In genomic region chr8:83895894-83896293, GRCm38 (mm10) we compare ENCODE assay signal across 9 mouse cellular contexts. TPM values are rescaled to one million over a fixed set of nuclear protein-coding genes. Genes with fewer than 3 reads are reported as not detected.
A peak's percentile ranks its signal among the peaks of the same experiment; 100 is the strongest.
DNase-seq lines count a peak whose midpoint lies in the region; ATAC-seq and TF ChIP-seq lines count a peak whose summit lies in the region.
"Had no signal": no experiment of that assay in that cellular context is flagged by ENCODE, and none has a peak within 500 bp of the region (broad histone marks: within the 10 kb centered on the region; RNA-seq: fewer than 3 reads in every experiment).

No protein-coding gene starts in this region.

- no peak for ATAC-seq in liver, embryonic 14.5 days (ENCODE audit: insufficient read depth)
- ATAC-seq in stomach, postnatal 0 days (ENCODE audit: low FRiP score, low TSS enrichment), result no peak

- H3K36me3 ChIP-seq in liver, embryonic 14.5 days (replicated peaks; ENCODE audit: control insufficient read depth, insufficient read depth, low read depth), result no peaks in the 10 kb centered on the region
- H3K36me3 ChIP-seq in stomach, postnatal 0 days (ENCODE audit: control insufficient read depth, insufficient read depth, low read length), result no peaks in the 10 kb centered on the region
- H3K36me3 ChIP-seq: liver, embryonic 13.5 days had no signal

- no peak for TF ChIP-seq EP300 in liver, embryonic 14.5 days (IDR thresholded peaks at IDR 0.05; ENCODE audit: low read depth)
- TF ChIP-seq EP300 in stomach, postnatal 0 days (optimal IDR thresholded peaks at IDR 0.05), result no peak

- 7% methylated on average over 5 of the region's 5 CpGs for WGBS in liver, embryonic 14.5 days (ENCODE audit: insufficient replicate concordance)
- 11% methylated on average over 5 of the region's 5 CpGs for WGBS in stomach, postnatal 0 days

- H3K4me2 ChIP-seq in liver, embryonic 14.5 days (ENCODE audit: low read depth), result no peak overlapping the region
- H3K4me2 ChIP-seq in stomach, postnatal 0 days (replicated peaks; ENCODE audit: low read depth), result no peak overlapping the region
- H3K4me2 ChIP-seq: liver, embryonic 13.5 days had no signal

- H3K4me1 ChIP-seq in liver, embryonic 14.5 days (replicated peaks; ENCODE audit: control insufficient read depth in 2 of 2, insufficient read depth in 2 of 2, low read length in 1 of 2), result peaks cover 0 to 4% of the 10 kb centered on the region in 2 experiments; a peak in 1 of 4 replicates
- no peaks in the 10 kb centered on the region for H3K4me1 ChIP-seq in stomach, postnatal 0 days (replicated peaks; ENCODE audit: control insufficient read depth, insufficient read depth)

- H3K27ac ChIP-seq in liver, embryonic 14.5 days, result no peak overlapping the region
- H3K27ac ChIP-seq in stomach, postnatal 0 days (replicated peaks), result no peak overlapping the region
- H3K27ac ChIP-seq: liver, embryonic 13.5 days had no signal

- peak; percentile 28 for DNase-seq in gastrocnemius, postnatal 10 days
- no peak for DNase-seq in gastrocnemius, postnatal 25 days
- DNase-seq in urinary bladder, postnatal 14 days (ENCODE audit: low spot score), result peak; percentile 26
- DNase-seq in urinary bladder, postnatal 4 days (ENCODE audit: low spot score in 2 of 2), result no peak
- DNase-seq in embryo, embryonic 10 days (ENCODE audit: low spot score), result peak; percentile 78
- DNase-seq in liver, embryonic 14.5 days (ENCODE audit: low read depth in 3 of 3, low spot score in 3 of 3), result peak in 2 of 3 experiments; percentile 36 to 40
- DNase-seq in stomach, postnatal 0 days (ENCODE audit: low spot score), result peak; percentile 38
- DNase-seq in urinary bladder, postnatal 10 days (ENCODE audit: low spot score), result no peak
- DNase-seq: liver, embryonic 13.5 days had no signal

- H3K9me3 ChIP-seq in liver, embryonic 14.5 days (ENCODE audit: control insufficient read depth, low read length), result no peaks in the 10 kb centered on the region
- H3K9me3 ChIP-seq in stomach, postnatal 0 days (ENCODE audit: control insufficient read depth, low read length), result no peaks in the 10 kb centered on the region
- H3K9me3 ChIP-seq: liver, embryonic 13.5 days had no signal

- H3K27me3 ChIP-seq in liver, embryonic 14.5 days (ENCODE audit: control insufficient read depth, insufficient read depth, low read length), result peaks cover 23% of the 10 kb centered on the region
- H3K27me3 ChIP-seq in stomach, postnatal 0 days (ENCODE audit: control insufficient read depth, insufficient read depth, low read length), result no peaks in the 10 kb centered on the region

- H3K9ac ChIP-seq in liver, embryonic 14.5 days (replicated peaks), result no peak overlapping the region
- no peak overlapping the region for H3K9ac ChIP-seq in stomach, postnatal 0 days (ENCODE audit: low read length)
- H3K9ac ChIP-seq: liver, embryonic 13.5 days had no signal

- H3K4me3 ChIP-seq in liver, embryonic 14.5 days (ENCODE audit: insufficient read depth in 1 of 2, low read depth in 2 of 2, low read length in 2 of 2), result no peak overlapping the region
- no peak overlapping the region for H3K4me3 ChIP-seq in stomach, postnatal 0 days (ENCODE audit: low read depth, low read length)
- H3K4me3 ChIP-seq: liver, embryonic 13.5 days had no signal

- TF ChIP-seq CTCF in liver, embryonic 14.5 days (IDR thresholded peaks at IDR 0.05; ENCODE audit: low read depth), result peak; percentile 89
- peak; percentile 94 for TF ChIP-seq CTCF in stomach, postnatal 0 days (IDR thresholded peaks at IDR 0.05; ENCODE audit: low read depth)

RNA-seq across cellular contexts. Expression of gene Adgrl1, which starts 4.0 kb away (rescaled TPM):
- total RNA-seq in gastrocnemius, postnatal 10 days (2021), result 10 to 100 TPM; 19.6 to 25.2 TPM
- total RNA-seq in gastrocnemius, postnatal 25 days (2021), result 10 to 100 TPM; 23.7 to 26.0 TPM
- polyA plus RNA-seq in liver, embryonic 14.5 days (2012; rRNA removed), result 4.5 and 6.1 TPM in 2 replicates
- 1.2 and 1.7 TPM in 2 replicates for polyA plus RNA-seq in liver, embryonic 14.5 days (2014; fragmentation: Nextera tagmentation; extraction: Ambion mirVana)
- polyA plus RNA-seq in stomach, postnatal 0 days (2015; fragmentation: Nextera tagmentation; extraction: Ambion mirVana), result 6.5 and 7.5 TPM in 2 replicates

RNA-seq across cellular contexts. Expression of gene Gm10644, which starts 59.1 kb away (rescaled TPM):
- under 1 TPM in 1 of 2 experiments, not detected in 1; 0.32 TPM for total RNA-seq in gastrocnemius, postnatal 10 days (2021)
- total RNA-seq in gastrocnemius, postnatal 25 days (2021), result under 1 TPM; 0.24 to 0.26 TPM
- polyA plus RNA-seq in liver, embryonic 14.5 days (2012; rRNA removed), result 0.30 and 0.31 TPM in 2 replicates
- polyA plus RNA-seq in liver, embryonic 14.5 days (2014; fragmentation: Nextera tagmentation; extraction: Ambion mirVana), result 0.09 and 0.30 TPM in 2 replicates
- 0.11 and 0.13 TPM in 2 replicates for polyA plus RNA-seq in stomach, postnatal 0 days (2015; fragmentation: Nextera tagmentation; extraction: Ambion mirVana)

RNA-seq across cellular contexts. Expression of gene Asf1b, which starts 59.4 kb away (rescaled TPM):
- total RNA-seq in gastrocnemius, postnatal 10 days (2021), result 1 to 10 TPM; 6.5 to 7.3 TPM
- under 1 TPM; 0.54 to 0.96 TPM for total RNA-seq in gastrocnemius, postnatal 25 days (2021)
- 92.7 and 98.5 TPM in 2 replicates for polyA plus RNA-seq in liver, embryonic 14.5 days (2012; rRNA removed)
- 130 and 138 TPM in 2 replicates for polyA plus RNA-seq in liver, embryonic 14.5 days (2014; fragmentation: Nextera tagmentation; extraction: Ambion mirVana)
- 14.1 and 16.6 TPM in 2 replicates for polyA plus RNA-seq in stomach, postnatal 0 days (2015; fragmentation: Nextera tagmentation; extraction: Ambion mirVana)

Comparison
In these comparisons a context has a peak if more than half of its experiments do, and no peak if none do; other contexts are left out.
1. DNase-seq: peak in gastrocnemius, postnatal 10 days (single experiment), urinary bladder, postnatal 14 days (single experiment), embryo, embryonic 10 days (single experiment), liver, embryonic 14.5 days (2 of 3) and stomach, postnatal 0 days (single experiment); none in gastrocnemius, postnatal 25 days (single experiment), urinary bladder, postnatal 4 days (0 of 2) and urinary bladder, postnatal 10 days (single experiment).